Mouse (Mus musculus): ENCODE measurements around the gene Ampd1.

- TF ChIP-seq CTCF (IDR thresholded peaks at IDR 0.05; ENCODE audit: extremely low read depth, insufficient read depth, low read length): no peak
- no peak for TF ChIP-seq POLR2A (IDR thresholded peaks at IDR 0.05; ENCODE audit: extremely low read depth, insufficient read depth, low read length)
Observed at GRCm38 (mm10) chr3:103142366-103142765, 68.6 kb downstream of the Ampd1 start.

Measured in cortical plate, adult 2 months (tissue).